In genomic region chr15:101584456-101584855, GRCm38 (mm10) we compare ENCODE assay signal across 1 mouse cellular context.
TF ChIP-seq lines count a peak whose summit lies in the region.

No protein-coding gene starts in this region.

TF ChIP-seq in CH12.LX, 34 proteins besides CTCF, POLR2A, EP300 and RAD21 (continued from another document):
- TF ChIP-seq ELF1 (IDR thresholded peaks at IDR 0.05; ENCODE audit: low read depth, low read length), result no peak
- TF ChIP-seq BHLHE40 (IDR thresholded peaks at IDR 0.05; ENCODE audit: low read depth, low read length), result no peak
- no peak for TF ChIP-seq GABPA (IDR thresholded peaks at IDR 0.05; ENCODE audit: insufficient replicate concordance, low read depth, low read length)
